20 mouse cellular contexts compared by ENCODE assay signal in the genomic region with DNA sequence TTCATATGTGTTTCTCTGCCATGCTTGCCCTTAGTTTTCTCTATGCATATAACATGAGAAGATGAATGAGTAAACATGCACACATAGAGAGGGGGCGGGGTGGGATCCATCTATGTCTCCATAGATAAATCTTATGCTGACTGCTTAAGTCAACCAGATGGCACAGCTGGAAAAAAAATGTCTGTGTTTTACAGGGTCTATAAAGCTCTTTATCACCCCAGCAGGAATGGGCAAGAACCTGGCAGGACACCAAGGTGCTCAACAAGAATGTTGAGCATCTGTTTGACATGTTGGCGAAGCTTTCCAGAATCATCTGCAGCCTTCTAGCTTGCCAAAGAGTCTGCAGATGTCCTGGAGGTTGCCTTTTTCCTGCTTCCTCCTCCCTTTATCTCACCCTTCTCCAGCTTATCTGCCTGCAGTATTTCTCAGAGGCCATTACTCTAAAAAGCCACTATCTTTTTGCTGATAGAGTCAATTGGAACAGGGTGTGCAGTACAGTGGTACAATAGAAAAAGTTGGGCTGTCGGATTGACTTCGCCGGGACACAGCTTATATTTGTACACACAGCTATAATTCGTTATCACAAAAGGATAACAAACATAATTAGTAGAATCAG.
DNase-seq lines count a peak whose midpoint lies in the region; ATAC-seq and TF ChIP-seq lines count a peak whose summit lies in the region.
"Had no signal": no experiment of that assay in that cellular context is flagged by ENCODE, and none has a peak within 500 bp of the region (broad histone marks: within the 10 kb centered on the region; RNA-seq: fewer than 3 reads in every experiment).

No protein-coding gene starts in this region.

- DNase-seq in cerebellum, postnatal 14 days: peak; percentile 33 to 56
- DNase-seq in cerebellum, adult 2 months: no peak
- DNase-seq in heart, adult 18-20 months: peak; percentile 6 to 31
- no peak for DNase-seq in heart, postnatal 25 days (ENCODE audit: low spot score)
- DNase-seq in right cerebral cortex, postnatal 14 days: peak; percentile 12
- DNase-seq in right cerebral cortex, postnatal 4 days: no peak
- DNase-seq: cerebellum, postnatal 36 days; layer of hippocampus, postnatal 36 days; thymus, postnatal 36 days had no signal

- no peak overlapping the region for H3K27ac ChIP-seq in cerebellum, adult 2 months (ENCODE audit: insufficient read depth, low read length)
- no peak overlapping the region for H3K27ac ChIP-seq in hindbrain, embryonic 15.5 days (replicated peaks)
- no peak overlapping the region for H3K27ac ChIP-seq in hindbrain, embryonic 13.5 days
- H3K27ac ChIP-seq: heart, adult 2 months; intestine, embryonic 15.5 days; kidney, embryonic 15.5 days; liver, embryonic 12.5 days; lung, embryonic 15.5 days; midbrain, embryonic 12.5 days; neural tube, embryonic 15.5 days had no signal

- H3K4me2 ChIP-seq in hindbrain, embryonic 15.5 days: no peak overlapping the region
- no peak overlapping the region for H3K4me2 ChIP-seq in hindbrain, embryonic 13.5 days
- H3K4me2 ChIP-seq: intestine, embryonic 15.5 days; kidney, embryonic 15.5 days; liver, embryonic 12.5 days; lung, embryonic 15.5 days; midbrain, embryonic 12.5 days; neural tube, embryonic 15.5 days had no signal

- no peaks in the 10 kb centered on the region for H3K9me3 ChIP-seq in hindbrain, embryonic 15.5 days
- H3K9me3 ChIP-seq in hindbrain, embryonic 13.5 days: no peaks in the 10 kb centered on the region
- H3K9me3 ChIP-seq: intestine, embryonic 15.5 days; kidney, embryonic 15.5 days; lung, embryonic 15.5 days; midbrain, embryonic 12.5 days; neural tube, embryonic 15.5 days had no signal

- H3K4me3 ChIP-seq in cerebellum, adult 2 months (replicated peaks; ENCODE audit: insufficient read depth, low read depth, low read length): no peak overlapping the region
- no peak overlapping the region for H3K4me3 ChIP-seq in hindbrain, embryonic 15.5 days
- H3K4me3 ChIP-seq in hindbrain, embryonic 13.5 days: no peak overlapping the region
- H3K4me3 ChIP-seq: erythroblast, embryonic 14.5 days; heart, adult 2 months; intestine, embryonic 15.5 days; kidney, embryonic 15.5 days; liver, embryonic 12.5 days; lung, embryonic 15.5 days; midbrain, embryonic 12.5 days; myocyte; neural tube, embryonic 15.5 days had no signal

- TF ChIP-seq POLR2A in cerebellum, adult 2 months (IDR thresholded peaks at IDR 0.05; ENCODE audit: borderline replicate concordance, insufficient read depth, low read length): no peak

- H3K9ac ChIP-seq in hindbrain, embryonic 15.5 days: no peak overlapping the region
- no peak overlapping the region for H3K9ac ChIP-seq in hindbrain, embryonic 13.5 days
- H3K9ac ChIP-seq: intestine, embryonic 15.5 days; kidney, embryonic 15.5 days; liver, embryonic 12.5 days; lung, embryonic 15.5 days; midbrain, embryonic 12.5 days; neural tube, embryonic 15.5 days had no signal

- no peak for TF ChIP-seq CTCF in cerebellum, adult 2 months (IDR thresholded peaks at IDR 0.05; ENCODE audit: borderline replicate concordance, insufficient read depth, low read depth, low read length)

- H3K4me1 ChIP-seq in cerebellum, adult 2 months (ENCODE audit: control insufficient read depth, insufficient read depth, low read length): no peaks in the 10 kb centered on the region
- H3K4me1 ChIP-seq in hindbrain, embryonic 15.5 days (replicated peaks): no peaks in the 10 kb centered on the region
- H3K4me1 ChIP-seq in hindbrain, embryonic 13.5 days (replicated peaks): no peaks in the 10 kb centered on the region
- H3K4me1 ChIP-seq: intestine, embryonic 15.5 days; kidney, embryonic 15.5 days; liver, embryonic 12.5 days; lung, embryonic 15.5 days; midbrain, embryonic 12.5 days; neural tube, embryonic 15.5 days had no signal

- ATAC-seq in hindbrain, embryonic 15.5 days (ENCODE audit: low FRiP score, low read depth): 0 out of 2 replicates have a peak, but pooled peaks have one; percentile 51
- no peak for ATAC-seq in hindbrain, embryonic 13.5 days (ENCODE audit: low FRiP score)
- ATAC-seq: intestine, embryonic 15.5 days; liver, embryonic 12.5 days had no signal

- H3K36me3 ChIP-seq in hindbrain, embryonic 15.5 days: no peaks in the 10 kb centered on the region
- H3K36me3 ChIP-seq in hindbrain, embryonic 13.5 days: no peaks in the 10 kb centered on the region
- H3K36me3 ChIP-seq: intestine, embryonic 15.5 days; kidney, embryonic 15.5 days; liver, embryonic 12.5 days; lung, embryonic 15.5 days; midbrain, embryonic 12.5 days; neural tube, embryonic 15.5 days had no signal

- H3K27me3 ChIP-seq in cerebellum, adult 2 months (ENCODE audit: control insufficient read depth, insufficient read depth, low read length): no peaks in the 10 kb centered on the region
- no peaks in the 10 kb centered on the region for H3K27me3 ChIP-seq in hindbrain, embryonic 15.5 days
- H3K27me3 ChIP-seq in hindbrain, embryonic 13.5 days: no peaks in the 10 kb centered on the region
- H3K27me3 ChIP-seq: intestine, embryonic 15.5 days; kidney, embryonic 15.5 days; liver, embryonic 12.5 days; lung, embryonic 15.5 days; midbrain, embryonic 12.5 days; neural tube, embryonic 15.5 days had no signal

- intact Hi-C loops in heart, postnatal 25 days (cut with DNase I): no loop called here

- 53% methylated on average over 6 of the region's 6 CpGs for WGBS in cerebellum, adult 2 months
- 86% methylated on average over 6 of the region's 6 CpGs for WGBS in hindbrain, embryonic 15.5 days
- 90% methylated on average over 6 of the region's 6 CpGs for WGBS in hindbrain, embryonic 13.5 days

Comparison
In these comparisons a context has a peak if more than half of its experiments do, and no peak if none do; other contexts are left out.
1. DNase-seq: peak in cerebellum, postnatal 14 days (2 of 2), heart, adult 18-20 months (2 of 2) and right cerebral cortex, postnatal 14 days (single experiment); none in cerebellum, adult 2 months (0 of 2), heart, postnatal 25 days (single experiment) and right cerebral cortex, postnatal 4 days (single experiment).